Mouse (Mus musculus) embryonic facial prominence, embryonic 10.5 days (tissue): Measurements from ENCODE around the gene Cyp3a11. TPM values are rescaled to one million over a fixed set of nuclear protein-coding genes. Genes with fewer than 3 reads are reported as not detected.
"Not testable (repeated sequence)": the region's sequence is repeated elsewhere in the genome, so short reads cannot be mapped to it uniquely, and the experiment has no call there.

Source experiments
- DNase-seq: peaks from one replicate; pipeline ENCODE4 v3.0.0-alpha.2; 2017; ENCODE audit warnings: low spot score
- H3K27ac ChIP-seq: fragments of 300-500 bp; sonication (generic); replicated peaks from 2 replicates; pipeline ENCODE4 v1.5.1; 2016; ENCODE audit warnings: mild to moderate bottlenecking
- H3K27me3 ChIP-seq: fragments of 300-500 bp; sonication (generic); replicated peaks from 2 replicates; pipeline ENCODE4 v1.6.1; 2016; ENCODE audit warnings: low read depth, mild to moderate bottlenecking; ENCODE audit not compliant: poor library complexity, severe bottlenecking
- H3K36me3 ChIP-seq: fragments of 300-500 bp; sonication (generic); replicated peaks from 2 replicates; pipeline ENCODE4 v1.6.1; 2016; ENCODE audit warnings: mild to moderate bottlenecking, moderate library complexity
- H3K4me1 ChIP-seq: fragments of 300-500 bp; sonication (generic); 2 replicates; pipeline ENCODE4 v1.6.1; 2016
- H3K4me3 ChIP-seq: fragments of 300-500 bp; sonication (generic); 2 replicates; pipeline ENCODE4 v1.5.1; 2016; ENCODE audit warnings: mild to moderate bottlenecking, moderate library complexity
- H3K9me3 ChIP-seq: fragments of 300-500 bp; sonication (generic); 2 replicates; pipeline ENCODE4 v1.6.1; 2016; ENCODE audit warnings: mild to moderate bottlenecking
- WGBS: fragments of 180-500 bp; shearing (Covaris S2); methylation state at CpG from one replicate; pipeline ENCODE4 v1.1.7; 2016; 5-methylcytosine and 5-hydroxymethylcytosine counted together
- polyA plus RNA-seq: library from polyadenylated mRNA; unstranded; fragments of >200 nt; fragmentation: Nextera tagmentation; extraction: Ambion mirVana; gene quantifications from 2 replicates; pipeline ENCODE4 v1.2.1, GENCODE M21; 2016

Gene Cyp3a11
- not detected in 2 replicates for polyA plus RNA-seq

- H3K4me3 ChIP-seq: no peak within 1 kb of the TSS
- 85% methylated on average over 3 of the region's 3 CpGs for WGBS
- H3K4me1 ChIP-seq: no peaks in the 10 kb centered on the region
- H3K27me3 ChIP-seq: no peaks in the 10 kb centered on the region
- H3K9me3 ChIP-seq: peaks cover 78% of the 10 kb centered on the region
- H3K36me3 ChIP-seq: no peaks in the 10 kb centered on the region
- no peak for DNase-seq
- H3K27ac ChIP-seq: no peak within 1 kb of the TSS
Measured at GRCm38 (mm10) chr5:145879688-145880087, at the start of gene Cyp3a11. Gene Cyp3a11 (minus strand): TSS chr5:145879964.

- peaks cover 83% of the 10 kb centered on the region for H3K9me3 ChIP-seq
- H3K36me3 ChIP-seq: no peaks in the 10 kb centered on the region
- H3K27ac ChIP-seq: no peak overlapping the region
- DNase-seq: no peak
- H3K4me3 ChIP-seq: no peak overlapping the region
- no peaks in the 10 kb centered on the region for H3K4me1 ChIP-seq
- no peaks in the 10 kb centered on the region for H3K27me3 ChIP-seq
Measured at GRCm38 (mm10) chr5:145912912-145913311, 33.1 kb upstream of the Cyp3a11 start.

- Histone ChIP-seq H3K27ac (no peak overlapping the region), H3K36me3 (no peaks in the 10 kb centered on the region), H3K4me1 (no peaks in the 10 kb centered on the region), H3K27me3 (no peaks in the 10 kb centered on the region), H3K4me3 (no peak overlapping the region), H3K9me3 (peaks cover 83% of the 10 kb centered on the region)
- no peak for DNase-seq
Measured at GRCm38 (mm10) chr5:145911781-145912180, 32.0 kb upstream of the Cyp3a11 start.

GRCm38 (mm10) chr5:145906937-145907336 is 27.2 kb upstream of the Cyp3a11 start:
- H3K9me3 ChIP-seq: peaks cover 87% of the 10 kb centered on the region
- 87% methylated on average over 2 of the region's 2 CpGs for whole genome bisulfite sequencing

GRCm38 (mm10) chr5:145904535-145904934 is 24.8 kb upstream of the Cyp3a11 start:
- no peaks in the 10 kb centered on the region for H3K36me3 ChIP-seq
- H3K4me1 ChIP-seq: no peaks in the 10 kb centered on the region
- H3K27me3 ChIP-seq: no peaks in the 10 kb centered on the region
- H3K9me3 ChIP-seq: peaks cover 85% of the 10 kb centered on the region
- WGBS: 88% methylated on average over 1 of the region's 1 CpGs
- no peak overlapping the region for H3K27ac ChIP-seq
- DNase-seq: no peak
- no peak overlapping the region for H3K4me3 ChIP-seq

More at GRCm38 (mm10) chr5:145906937-145907336, 27.2 kb upstream of the Cyp3a11 start:
- H3K4me1 ChIP-seq, DNase-seq, H3K4me3 ChIP-seq, H3K27me3 ChIP-seq, H3K36me3 ChIP-seq, H3K27ac ChIP-seq: not testable (repeated sequence)

- WGBS: 93% methylated on average over 1 of the region's 1 CpGs
Measured at GRCm38 (mm10) chr5:145903349-145903748, 23.6 kb upstream of the Cyp3a11 start.

GRCm38 (mm10) chr5:145900436-145900990 is 20.7 kb upstream of the Cyp3a11 start:
- Histone ChIP-seq H3K4me3 (no peak overlapping the region), H3K36me3 (no peaks in the 10 kb centered on the region), H3K9me3 (peaks cover 68% of the 10 kb centered on the region), H3K4me1 (no peaks in the 10 kb centered on the region), H3K27me3 (no peaks in the 10 kb centered on the region), H3K27ac (no peak overlapping the region)
- 67% methylated on average over 2 of the region's 2 CpGs for WGBS
- no peak for DNase-seq

More at GRCm38 (mm10) chr5:145903349-145903748, 23.6 kb upstream of the Cyp3a11 start:
- H3K36me3 ChIP-seq: no peaks in the 10 kb centered on the region
- no peak for DNase-seq
- H3K4me1 ChIP-seq: no peaks in the 10 kb centered on the region
- H3K4me3 ChIP-seq: no peak overlapping the region
- H3K27me3 ChIP-seq: no peaks in the 10 kb centered on the region
- H3K9me3 ChIP-seq: peaks cover 80% of the 10 kb centered on the region
- no peak overlapping the region for H3K27ac ChIP-seq

GRCm38 (mm10) chr5:145897271-145897670 is 17.5 kb upstream of the Cyp3a11 start:
- H3K4me1 ChIP-seq: no peaks in the 10 kb centered on the region
- H3K27ac ChIP-seq: no peak overlapping the region
- no peak overlapping the region for H3K4me3 ChIP-seq
- no peaks in the 10 kb centered on the region for H3K36me3 ChIP-seq
- H3K9me3 ChIP-seq: peaks cover 44% of the 10 kb centered on the region
- no peak for DNase-seq
- WGBS: 69% methylated on average over 1 of the region's 1 CpGs
- H3K27me3 ChIP-seq: no peaks in the 10 kb centered on the region

GRCm38 (mm10) chr5:145881207-145881606 is 1.4 kb upstream of the Cyp3a11 start:
- Histone ChIP-seq H3K36me3 (no peaks in the 10 kb centered on the region), H3K4me3 (no peak overlapping the region), H3K27ac (no peak overlapping the region), H3K4me1 (no peaks in the 10 kb centered on the region), H3K27me3 (no peaks in the 10 kb centered on the region), H3K9me3 (peaks cover 78% of the 10 kb centered on the region)
- no peak for DNase-seq

- H3K4me1 ChIP-seq, H3K36me3 ChIP-seq, H3K4me3 ChIP-seq, H3K27me3 ChIP-seq, DNase-seq, H3K27ac ChIP-seq: not testable (repeated sequence)
- H3K9me3 ChIP-seq: peaks cover 54% of the 10 kb centered on the region
Measured at GRCm38 (mm10) chr5:145867433-145867832, 12.3 kb downstream of the Cyp3a11 start.

- not testable (repeated sequence) for H3K4me1 ChIP-seq, H3K36me3 ChIP-seq, H3K4me3 ChIP-seq, H3K27ac ChIP-seq, H3K27me3 ChIP-seq, DNase-seq
- peaks cover 48% of the 10 kb centered on the region for H3K9me3 ChIP-seq
- 77% methylated on average over 2 of the region's 2 CpGs for WGBS
Measured at GRCm38 (mm10) chr5:145805796-145806195, 74.0 kb downstream of the Cyp3a11 start, which contains the start of gene Cyp3a44. Gene Cyp3a44 (minus strand): TSS chr5:145805874.
